ENCODE assay signal across 9 mouse cellular contexts in genomic region chr2:180113909-180114890, GRCm38 (mm10). TPM values are rescaled to one million over a fixed set of nuclear protein-coding genes. Genes with fewer than 3 reads are reported as not detected.
DNase-seq lines count a peak whose midpoint lies in the region; ATAC-seq lines count a peak whose summit lies in the region.
"Had no signal": no experiment of that assay in that cellular context is flagged by ENCODE, and none has a peak within 500 bp of the region (broad histone marks: within the 10 kb centered on the region; RNA-seq: fewer than 3 reads in every experiment).

No protein-coding gene starts in this region.

- 0 out of 2 replicates have a peak, but pooled peaks cover 15% of the 10 kb centered on the region for H3K27me3 ChIP-seq in midbrain, embryonic 12.5 days
- no peaks in the 10 kb centered on the region for H3K27me3 ChIP-seq in midbrain, embryonic 16.5 days (ENCODE audit: control insufficient read depth, insufficient read depth, low read depth, low read length)
- H3K27me3 ChIP-seq in heart, embryonic 12.5 days (replicated peaks) = no peaks in the 10 kb centered on the region
- H3K27me3 ChIP-seq in limb, embryonic 10.5 days (ENCODE audit: low read depth, poor library complexity, severe bottlenecking) = peaks cover 7% of the 10 kb centered on the region; the same call in 1 of the 2 replicates
- H3K27me3 ChIP-seq: neural tube, embryonic 12.5 days had no signal

- H3K27ac ChIP-seq in midbrain, embryonic 12.5 days (replicated peaks) = peak overlapping the region; percentile 43; the same call in 1 of the 2 replicates
- H3K27ac ChIP-seq in midbrain, embryonic 16.5 days (ENCODE audit: low read length) = no peak overlapping the region
- 0 out of 2 replicates have a peak overlapping the region, but pooled peaks have one; percentile 69 for H3K27ac ChIP-seq in heart, embryonic 12.5 days (ENCODE audit: poor library complexity, severe bottlenecking)
- no peak overlapping the region for H3K27ac ChIP-seq in limb, embryonic 10.5 days
- H3K27ac ChIP-seq: neural tube, embryonic 12.5 days had no signal

- 68% methylated on average over 17 of the region's 17 CpGs for WGBS in midbrain, embryonic 12.5 days
- 46% methylated on average over 17 of the region's 17 CpGs for WGBS in midbrain, embryonic 16.5 days
- 54% methylated on average over 17 of the region's 17 CpGs for WGBS in heart, embryonic 12.5 days
- 57% methylated on average over 17 of the region's 17 CpGs for WGBS in limb, embryonic 10.5 days

- peaks cover 49% of the 10 kb centered on the region for H3K4me1 ChIP-seq in midbrain, embryonic 12.5 days
- H3K4me1 ChIP-seq in midbrain, embryonic 16.5 days (ENCODE audit: control insufficient read depth, insufficient read depth, low read length) = peaks cover 19% of the 10 kb centered on the region
- peaks cover 45% of the 10 kb centered on the region for H3K4me1 ChIP-seq in heart, embryonic 12.5 days (replicated peaks)
- H3K4me1 ChIP-seq in limb, embryonic 10.5 days = peaks cover 18% of the 10 kb centered on the region

- DNase-seq in cerebellum, postnatal 36 days = peak; percentile 62 to 72
- peak; percentile 72 to 83 for DNase-seq in left cerebral cortex, postnatal 10 days (ENCODE audit: extremely low spot score in 1 of 2, low spot score in 2 of 2)
- DNase-seq in right cerebral cortex, postnatal 36 days (ENCODE audit: low spot score in 2 of 2) = peak; percentile 72 to 85
- no peak for DNase-seq in limb, embryonic 10.5 days (ENCODE audit: low spot score)

- H3K9me3 ChIP-seq in midbrain, embryonic 12.5 days = no peaks in the 10 kb centered on the region
- H3K9me3 ChIP-seq in midbrain, embryonic 16.5 days (replicated peaks; ENCODE audit: control insufficient read depth, low read length, poor library complexity, severe bottlenecking) = no peaks in the 10 kb centered on the region
- H3K9me3 ChIP-seq in heart, embryonic 12.5 days (replicated peaks) = no peaks in the 10 kb centered on the region
- H3K9me3 ChIP-seq in limb, embryonic 10.5 days (replicated peaks) = no peaks in the 10 kb centered on the region
- H3K9me3 ChIP-seq: neural tube, embryonic 12.5 days had no signal

- ATAC-seq in midbrain, embryonic 12.5 days (ENCODE audit: low FRiP score, low read depth) = no peak
- ATAC-seq in midbrain, embryonic 16.5 days = no peak
- no peak for ATAC-seq in heart, embryonic 12.5 days (ENCODE audit: insufficient number of reproducible peaks, low FRiP score)
- ATAC-seq in erythroblast, adult 5-6 weeks (replicated peaks; ENCODE audit: low FRiP score, poor library complexity, severe bottlenecking) = no peak

- H3K4me2 ChIP-seq in midbrain, embryonic 12.5 days (replicated peaks) = no peak overlapping the region
- no peak overlapping the region for H3K4me2 ChIP-seq in midbrain, embryonic 16.5 days (ENCODE audit: low read length)
- no peak overlapping the region for H3K4me2 ChIP-seq in heart, embryonic 12.5 days
- H3K4me2 ChIP-seq: neural tube, embryonic 12.5 days had no signal

- no peaks in the 10 kb centered on the region for H3K36me3 ChIP-seq in midbrain, embryonic 12.5 days
- H3K36me3 ChIP-seq in midbrain, embryonic 16.5 days (ENCODE audit: control insufficient read depth, insufficient read depth, low read length) = no peaks in the 10 kb centered on the region
- H3K36me3 ChIP-seq in heart, embryonic 12.5 days = no peaks in the 10 kb centered on the region
- H3K36me3 ChIP-seq in limb, embryonic 10.5 days = no peaks in the 10 kb centered on the region
- H3K36me3 ChIP-seq: neural tube, embryonic 12.5 days had no signal

- H3K9ac ChIP-seq in midbrain, embryonic 12.5 days (replicated peaks) = no peak overlapping the region
- no peak overlapping the region for H3K9ac ChIP-seq in midbrain, embryonic 16.5 days (ENCODE audit: low read depth, low read length)
- H3K9ac ChIP-seq in heart, embryonic 12.5 days = no peak overlapping the region
- H3K9ac ChIP-seq: neural tube, embryonic 12.5 days had no signal

- H3K4me3 ChIP-seq in midbrain, embryonic 12.5 days = no peak overlapping the region
- no peak overlapping the region for H3K4me3 ChIP-seq in midbrain, embryonic 16.5 days (ENCODE audit: low read depth, low read length)
- H3K4me3 ChIP-seq in heart, embryonic 12.5 days = no peak overlapping the region
- no peak overlapping the region for H3K4me3 ChIP-seq in limb, embryonic 10.5 days
- H3K4me3 ChIP-seq: neural tube, embryonic 12.5 days had no signal

- intact Hi-C loops in left cerebral cortex, postnatal 10 days (cut with DNase I) = no loop called here

RNA-seq across cellular contexts. Expression of gene Osbpl2, which starts 4.9 kb away (rescaled TPM):
- 52.7 and 52.8 TPM in 2 replicates for polyA plus RNA-seq in midbrain, embryonic 12.5 days (2016; fragmentation: Nextera tagmentation; extraction: Ambion mirVana)
- polyA plus RNA-seq in midbrain, embryonic 16.5 days (2015; fragmentation: Nextera tagmentation; extraction: Ambion mirVana) = 75.5 and 76.1 TPM in 2 replicates
- polyA plus RNA-seq in heart, embryonic 12.5 days (2016; fragmentation: Nextera tagmentation; extraction: Ambion mirVana) = 37.2 and 37.5 TPM in 2 replicates
- 10 to 100 TPM; 54.1 to 58.4 TPM for total RNA-seq in left cerebral cortex, postnatal 10 days (2021)
- polyA plus RNA-seq in limb, embryonic 10.5 days (2016; fragmentation: Nextera tagmentation; extraction: Ambion mirVana) = 18.5 and 25.6 TPM in 2 replicates
- total RNA-seq in erythroblast, adult 5-6 weeks (2015; ENCODE audit: low replicate concordance) = 8.2 and 10.0 TPM in 2 replicates
- 9.2 and 15.2 TPM in 2 replicates for total RNA-seq in erythroblast, adult 5-6 weeks (2017; ENCODE audit: low replicate concordance)

RNA-seq across cellular contexts. Expression of gene Hrh3, which starts 9.9 kb away (rescaled TPM):
- polyA plus RNA-seq in midbrain, embryonic 12.5 days (2016; fragmentation: Nextera tagmentation; extraction: Ambion mirVana) = 4.1 and 4.8 TPM in 2 replicates
- 3.3 TPM in 2 replicates for polyA plus RNA-seq in midbrain, embryonic 16.5 days (2015; fragmentation: Nextera tagmentation; extraction: Ambion mirVana)
- not detected in 2 replicates for polyA plus RNA-seq in heart, embryonic 12.5 days (2016; fragmentation: Nextera tagmentation; extraction: Ambion mirVana)
- total RNA-seq in left cerebral cortex, postnatal 10 days (2021) = 10 to 100 TPM; 35.9 to 42.1 TPM
- polyA plus RNA-seq in limb, embryonic 10.5 days (2016; fragmentation: Nextera tagmentation; extraction: Ambion mirVana) = not detected in 2 replicates
- not detected in 2 replicates for total RNA-seq in erythroblast, adult 5-6 weeks (2015; ENCODE audit: low replicate concordance)
- not detected in 2 replicates for total RNA-seq in erythroblast, adult 5-6 weeks (2017; ENCODE audit: low replicate concordance)

RNA-seq across cellular contexts. Expression of gene Mtg2, which starts 43.8 kb away (rescaled TPM):
- polyA plus RNA-seq in midbrain, embryonic 12.5 days (2016; fragmentation: Nextera tagmentation; extraction: Ambion mirVana) = 31.8 and 35.0 TPM in 2 replicates
- 34.9 and 35.7 TPM in 2 replicates for polyA plus RNA-seq in midbrain, embryonic 16.5 days (2015; fragmentation: Nextera tagmentation; extraction: Ambion mirVana)
- polyA plus RNA-seq in heart, embryonic 12.5 days (2016; fragmentation: Nextera tagmentation; extraction: Ambion mirVana) = 23.7 and 24.4 TPM in 2 replicates
- 10 to 100 TPM; 16.2 to 17.5 TPM for total RNA-seq in left cerebral cortex, postnatal 10 days (2021)
- 32.1 and 33.1 TPM in 2 replicates for polyA plus RNA-seq in limb, embryonic 10.5 days (2016; fragmentation: Nextera tagmentation; extraction: Ambion mirVana)
- not detected in 2 replicates for total RNA-seq in erythroblast, adult 5-6 weeks (2015; ENCODE audit: low replicate concordance)
- 2.8 and 4.9 TPM in 2 replicates for total RNA-seq in erythroblast, adult 5-6 weeks (2017; ENCODE audit: low replicate concordance)

RNA-seq across cellular contexts. Expression of gene Adrm1, which starts 57.1 kb away (rescaled TPM):
- 214 and 217 TPM in 2 replicates for polyA plus RNA-seq in midbrain, embryonic 12.5 days (2016; fragmentation: Nextera tagmentation; extraction: Ambion mirVana)
- 201 and 206 TPM in 2 replicates for polyA plus RNA-seq in midbrain, embryonic 16.5 days (2015; fragmentation: Nextera tagmentation; extraction: Ambion mirVana)
- polyA plus RNA-seq in heart, embryonic 12.5 days (2016; fragmentation: Nextera tagmentation; extraction: Ambion mirVana) = 150 and 154 TPM in 2 replicates
- 100 to 1,000 TPM; 111 to 112 TPM for total RNA-seq in left cerebral cortex, postnatal 10 days (2021)
- polyA plus RNA-seq in limb, embryonic 10.5 days (2016; fragmentation: Nextera tagmentation; extraction: Ambion mirVana) = 264 and 295 TPM in 2 replicates
- 13.3 and 28.6 TPM in 2 replicates for total RNA-seq in erythroblast, adult 5-6 weeks (2015; ENCODE audit: low replicate concordance)
- 8.5 and 23.9 TPM in 2 replicates for total RNA-seq in erythroblast, adult 5-6 weeks (2017; ENCODE audit: low replicate concordance)

Comparison
In these comparisons a context has a peak if more than half of its experiments do, and no peak if none do; other contexts are left out.
1. H3K27ac ChIP-seq: peak in midbrain, embryonic 12.5 days (single experiment) and heart, embryonic 12.5 days (single experiment); none in midbrain, embryonic 16.5 days (single experiment) and limb, embryonic 10.5 days (single experiment).